Mouse (Mus musculus) forebrain, embryonic 16.5 days (tissue): ENCODE measurements around the gene Rnf4. TPM values are rescaled to one million over a fixed set of nuclear protein-coding genes. Genes with fewer than 3 reads are reported as not detected.

Experiments used
- ATAC-seq: fragments of 200-750 bp; cut with Nextera tagmentation; 2 replicates; pipeline ENCODE4 v1.8.0; 2017; ENCODE audit warnings: mild to moderate bottlenecking, moderate library complexity
- H3K27ac ChIP-seq: fragments of 300-500 bp; sonication (generic); 2 replicates; pipeline ENCODE4 v1.5.1; 2014; ENCODE audit warnings: low read length, control low read depth
- H3K27me3 ChIP-seq: fragments of 300-500 bp; sonication (generic); replicated peaks from 2 replicates; pipeline ENCODE4 v1.6.1; 2014; ENCODE audit warnings: low read length; ENCODE audit not compliant: control insufficient read depth, insufficient read depth
- H3K36me3 ChIP-seq: fragments of 300-500 bp; sonication (generic); 2 replicates; pipeline ENCODE4 v1.6.1; 2014; ENCODE audit not compliant: control insufficient read depth, insufficient read depth
- H3K4me1 ChIP-seq: fragments of 300-500 bp; sonication (generic); replicated peaks from 2 replicates; pipeline ENCODE4 v1.6.1; 2014; ENCODE audit warnings: low read length; ENCODE audit not compliant: control insufficient read depth, insufficient read depth
- H3K4me2 ChIP-seq: fragments of 300-500 bp; sonication (generic); 2 replicates; pipeline ENCODE4 v1.6.1; 2014; ENCODE audit warnings: mild to moderate bottlenecking, low read length, control low read depth
- H3K4me3 ChIP-seq: fragments of 300-500 bp; sonication (generic); replicated peaks from 2 replicates; pipeline ENCODE4 v1.5.1; 2014; ENCODE audit warnings: mild to moderate bottlenecking, low read length, control low read depth
- H3K9ac ChIP-seq: fragments of 300-500 bp; sonication (generic); replicated peaks from 2 replicates; pipeline ENCODE4 v1.6.1; 2014; ENCODE audit warnings: low read depth, low read length, control low read depth
- H3K9me3 ChIP-seq: fragments of 300-500 bp; sonication (generic); 2 replicates; pipeline ENCODE4 v1.6.1; 2016; ENCODE audit warnings: low read length; ENCODE audit not compliant: control insufficient read depth
- WGBS: fragments of 180-500 bp; shearing (Covaris S2); extraction: QIAGEN DNeasy Blood & Tissue Kit; methylation state at CpG from one replicate; pipeline ENCODE4 v1.1.7; 2014; 5-methylcytosine and 5-hydroxymethylcytosine counted together
- polyA plus RNA-seq: library from polyadenylated mRNA; unstranded; fragments of >200 nt; fragmentation: Nextera tagmentation; extraction: Ambion mirVana; gene quantifications from 2 replicates; pipeline ENCODE4 v1.2.1, GENCODE M21; 2015

Gene Rnf4
- polyA plus RNA-seq, 1 experiment from 2014 or later: 150 TPM

- Histone ChIP-seq H3K4me3 (no peak overlapping the region), H3K27ac (no peak overlapping the region), H3K9ac (no peak overlapping the region), H3K4me1 (peaks cover 9% of the 10 kb centered on the region), H3K36me3 (no peaks in the 10 kb centered on the region), H3K9me3 (no peaks in the 10 kb centered on the region), H3K4me2 (no peak overlapping the region), H3K27me3 (no peaks in the 10 kb centered on the region)
- WGBS: 87% methylated on average over 2 of the region's 2 CpGs
- no peak for ATAC-seq
Measured at GRCm38 (mm10) chr5:34330136-34330535, 6.0 kb upstream of the Rnf4 start.

GRCm38 (mm10) chr5:34334081-34334480 lies 2.0 kb upstream of the Rnf4 start:
- H3K4me1 ChIP-seq: peaks cover 18% of the 10 kb centered on the region
- no peaks in the 10 kb centered on the region for H3K36me3 ChIP-seq
- no peak for ATAC-seq
- H3K4me3 ChIP-seq: no peak overlapping the region
- H3K4me2 ChIP-seq: no peak overlapping the region
- WGBS: 89% methylated on average over 1 of the region's 1 CpGs
- no peak overlapping the region for H3K9ac ChIP-seq
- no peak overlapping the region for H3K27ac ChIP-seq
- H3K9me3 ChIP-seq: no peaks in the 10 kb centered on the region
- H3K27me3 ChIP-seq: no peaks in the 10 kb centered on the region

- Histone ChIP-seq H3K4me1 (peaks cover 18% of the 10 kb centered on the region), H3K36me3 (0 out of 2 replicates have a peak, but pooled peaks cover 2% of the 10 kb centered on the region), H3K4me3 (peak overlapping the region; percentile 60), H3K27ac (peak overlapping the region; percentile 73), H3K9ac (peak overlapping the region; percentile 83), H3K9me3 (no peaks in the 10 kb centered on the region), H3K27me3 (no peaks in the 10 kb centered on the region), H3K4me2 (peak overlapping the region; percentile 83)
- 2% methylated on average over 21 of the region's 21 CpGs for whole genome bisulfite sequencing
- peak; percentile 59 for ATAC-seq
Measured at GRCm38 (mm10) chr5:34335539-34336096, 471 bp upstream of the Rnf4 start.

- H3K9ac ChIP-seq: peak overlapping the region; percentile 67
- H3K9me3 ChIP-seq: no peaks in the 10 kb centered on the region
- ATAC-seq: peak; percentile 20; the same call in 1 of the 2 replicates
- under 1% methylated on average over 42 of the region's 42 CpGs for WGBS
- peaks cover 18% of the 10 kb centered on the region for H3K4me1 ChIP-seq
- H3K27me3 ChIP-seq: no peaks in the 10 kb centered on the region
- peak overlapping the region; percentile 88 for H3K4me2 ChIP-seq
- H3K36me3 ChIP-seq: 0 out of 2 replicates have a peak, but pooled peaks cover 2% of the 10 kb centered on the region
- peak overlapping the region; percentile 87 for H3K27ac ChIP-seq
- H3K4me3 ChIP-seq: peak overlapping the region; percentile 60
Measured at GRCm38 (mm10) chr5:34336775-34337450, 824 bp downstream of the Rnf4 start.

GRCm38 (mm10) chr5:34340246-34340645 lies 4.2 kb downstream of the Rnf4 start:
- Histone ChIP-seq H3K27ac (no peak overlapping the region), H3K4me1 (peaks cover 16% of the 10 kb centered on the region), H3K4me3 (no peak overlapping the region), H3K27me3 (no peaks in the 10 kb centered on the region), H3K9ac (no peak overlapping the region), H3K4me2 (no peak overlapping the region), H3K36me3 (peaks cover 9% of the 10 kb centered on the region; the same call in 1 of the 2 replicates), H3K9me3 (no peaks in the 10 kb centered on the region)
- no peak for ATAC-seq
- WGBS: 96% methylated on average over 6 of the region's 6 CpGs

GRCm38 (mm10) chr5:34352084-34352631 lies 16.1 kb downstream of the Rnf4 start:
- Histone ChIP-seq H3K4me2 (no peak overlapping the region), H3K4me3 (no peak overlapping the region), H3K36me3 (peaks cover 43% of the 10 kb centered on the region), H3K9ac (no peak overlapping the region), H3K27ac (no peak overlapping the region), H3K27me3 (no peaks in the 10 kb centered on the region), H3K4me1 (no peaks in the 10 kb centered on the region), H3K9me3 (no peaks in the 10 kb centered on the region)
- 96% methylated on average over 3 of the region's 3 CpGs for WGBS
- no peak for ATAC-seq

GRCm38 (mm10) chr5:34360261-34360660 lies 24.2 kb downstream of the Rnf4 start:
- Histone ChIP-seq H3K4me2 (no peak overlapping the region), H3K27ac (no peak overlapping the region), H3K36me3 (peaks cover 15% of the 10 kb centered on the region; the same call in 1 of the 2 replicates), H3K4me3 (no peak overlapping the region), H3K9ac (no peak overlapping the region), H3K9me3 (no peaks in the 10 kb centered on the region), H3K27me3 (no peaks in the 10 kb centered on the region), H3K4me1 (no peaks in the 10 kb centered on the region)
- 97% methylated on average over 3 of the region's 3 CpGs for WGBS
- no peak for ATAC-seq

- 0 out of 2 replicates have a peak, but pooled peaks cover 8% of the 10 kb centered on the region for H3K36me3 ChIP-seq
- ATAC-seq: no peak
Measured at GRCm38 (mm10) chr5:34363115-34363514, 27.0 kb downstream of the Rnf4 start.

GRCm38 (mm10) chr5:34368551-34369290 lies 32.6 kb downstream of the Rnf4 start:
- H3K9me3 ChIP-seq: no peaks in the 10 kb centered on the region
- no peaks in the 10 kb centered on the region for H3K27me3 ChIP-seq
- H3K36me3 ChIP-seq: 0 out of 2 replicates have a peak, but pooled peaks cover 2% of the 10 kb centered on the region
- peak overlapping the region; percentile 78 for H3K9ac ChIP-seq
- H3K4me1 ChIP-seq: peaks cover 19% of the 10 kb centered on the region
- H3K27ac ChIP-seq: peak overlapping the region; percentile 86
- WGBS: 76% methylated on average over 7 of the region's 7 CpGs
- H3K4me2 ChIP-seq: peak overlapping the region; percentile 71
- ATAC-seq: no peak
- H3K4me3 ChIP-seq: peak overlapping the region; percentile 87

More at GRCm38 (mm10) chr5:34363115-34363514, 27.0 kb downstream of the Rnf4 start:
- Histone ChIP-seq H3K9ac (no peak overlapping the region), H3K4me2 (no peak overlapping the region), H3K27ac (no peak overlapping the region), H3K9me3 (no peaks in the 10 kb centered on the region), H3K27me3 (no peaks in the 10 kb centered on the region), H3K4me3 (no peak overlapping the region), H3K4me1 (no peaks in the 10 kb centered on the region)
